Mouse (Mus musculus): ENCODE measurements at regions not wholly inside any gene's neighbourhood (a gene's known extent, or its start where the extent isn't known, plus 50 kb on each side); places are given as distances from the start of the nearest gene placed in this dataset.
"Not testable (repeated sequence)": the region's sequence is repeated elsewhere in the genome, so short reads cannot be mapped to it uniquely, and the experiment has no call there.

GRCm38 (mm10) chr1:80969927-80970326 is 106.8 kb upstream of the Nyap2 start:
- no peak for ATAC-seq

GRCm38 (mm10) chr1:80969194-80969593 is 107.6 kb upstream of the Nyap2 start:
- no peak for TF ChIP-seq CTCF (IDR thresholded peaks at IDR 0.05)
- ATAC-seq (no peak), DNase-seq (ENCODE audit: low read depth, low spot score) (no peak)
- H3K27me3 ChIP-seq = peaks cover 19% of the 10 kb centered on the region
- in situ Hi-C loops (cut with MboI; ENCODE audit: low pct_unique_long_range_greater_than_20kb) = no loop called here
- ChIA-PET POLR2A (no interaction called here), CTCF (no interaction called here)

More at GRCm38 (mm10) chr1:80969927-80970326, 106.8 kb upstream of the Nyap2 start:
- ChIA-PET POLR2A (no interaction called here), CTCF (no interaction called here)
- no peak for TF ChIP-seq CTCF (IDR thresholded peaks at IDR 0.05)
- in situ Hi-C loops (cut with MboI; ENCODE audit: low pct_unique_long_range_greater_than_20kb) = no loop called here
- peaks cover 16% of the 10 kb centered on the region for H3K27me3 ChIP-seq
- no peak for DNase-seq (ENCODE audit: low read depth, low spot score)

GRCm38 (mm10) chr1:80965792-80966191 is 111.0 kb upstream of the Nyap2 start:
- CTCF ChIA-PET = no interaction called here
- no peak for DNase-seq (ENCODE audit: low read depth, low spot score)
- POLR2A ChIA-PET = no interaction called here
- TF ChIP-seq CTCF (IDR thresholded peaks at IDR 0.05) = no peak
- H3K27me3 ChIP-seq = peaks cover 30% of the 10 kb centered on the region
- in situ Hi-C loops (cut with MboI; ENCODE audit: low pct_unique_long_range_greater_than_20kb) = no loop called here
- no peak for ATAC-seq

GRCm38 (mm10) chr1:80964376-80964775 is 112.4 kb upstream of the Nyap2 start:
- no peak for TF ChIP-seq CTCF (IDR thresholded peaks at IDR 0.05)
- CTCF ChIA-PET = no interaction called here
- peaks cover 30% of the 10 kb centered on the region for H3K27me3 ChIP-seq
- POLR2A ChIA-PET = no interaction called here
- ATAC-seq (no peak), DNase-seq (ENCODE audit: low read depth, low spot score) (no peak)
- in situ Hi-C loops (cut with MboI; ENCODE audit: low pct_unique_long_range_greater_than_20kb) = no loop called here

- ATAC-seq = no peak
- no peak for DNase-seq (ENCODE audit: low read depth, low spot score)
- CTCF ChIA-PET = no interaction called here
- H3K27me3 ChIP-seq = peaks cover 33% of the 10 kb centered on the region
- no peak for TF ChIP-seq CTCF (IDR thresholded peaks at IDR 0.05)
- POLR2A ChIA-PET = no interaction called here
- in situ Hi-C loops (cut with MboI; ENCODE audit: low pct_unique_long_range_greater_than_20kb) = no loop called here
These were observed 112.9 kb upstream of the Nyap2 start for GRCm38 (mm10) chr1:80963838-80964237.

- CTCF ChIA-PET = no interaction called here
- POLR2A ChIA-PET = no interaction called here
- in situ Hi-C loops (cut with MboI; ENCODE audit: low pct_unique_long_range_greater_than_20kb) = no loop called here
- ATAC-seq (no peak), DNase-seq (ENCODE audit: low read depth, low spot score) (no peak)
- no peaks in the 10 kb centered on the region for H3K27me3 ChIP-seq
- no peak for TF ChIP-seq CTCF (IDR thresholded peaks at IDR 0.05)
These were observed 126.3 kb upstream of the Nyap2 start for GRCm38 (mm10) chr1:80950406-80950805.

- DNase-seq (ENCODE audit: low read depth, low spot score); in situ Hi-C loops (cut with MboI; ENCODE audit: low pct_unique_long_range_greater_than_20kb); ATAC-seq; CTCF ChIA-PET; POLR2A ChIA-PET; H3K27me3 ChIP-seq: not testable (repeated sequence)
These were observed 130.7 kb upstream of the Nyap2 start for GRCm38 (mm10) chr1:80946049-80946448.

GRCm38 (mm10) chr1:80939372-80939771 is 137.4 kb upstream of the Nyap2 start:
- no peak for ATAC-seq
- H3K27me3 ChIP-seq = peaks cover 6% of the 10 kb centered on the region
- DNase-seq (ENCODE audit: low read depth, low spot score) = no peak
- ChIA-PET POLR2A (interaction anchor here (0.6 kb wide), 1 partner anchor 84 kb away, joined by 3 read pairs; no protein-coding TSS in a partner anchor), CTCF (interaction anchor here (0.7 kb wide), 1 partner anchor 181 kb away, joined by 3 read pairs; no protein-coding TSS in a partner anchor)
- in situ Hi-C loops (cut with MboI; ENCODE audit: low pct_unique_long_range_greater_than_20kb) = no loop called here
- TF ChIP-seq CTCF (IDR thresholded peaks at IDR 0.05) = no peak

- ChIA-PET POLR2A (no interaction called here), CTCF (no interaction called here)
- in situ Hi-C loops (cut with MboI; ENCODE audit: low pct_unique_long_range_greater_than_20kb) = no loop called here
- DNase-seq (ENCODE audit: low read depth, low spot score) (no peak), ATAC-seq (no peak)
- no peaks in the 10 kb centered on the region for H3K27me3 ChIP-seq
- no peak for TF ChIP-seq CTCF (IDR thresholded peaks at IDR 0.05)
These were observed 141.0 kb upstream of the Dock10 start for GRCm38 (mm10) chr1:80899281-80899680.

- no peak for DNase-seq (ENCODE audit: low read depth, low spot score)
- POLR2A ChIA-PET = no interaction called here
- no peak for TF ChIP-seq CTCF (IDR thresholded peaks at IDR 0.05)
- peaks cover 13% of the 10 kb centered on the region for H3K27me3 ChIP-seq
- in situ Hi-C loops (cut with MboI; ENCODE audit: low pct_unique_long_range_greater_than_20kb) = no loop called here
- CTCF ChIA-PET = no interaction called here
- ATAC-seq = no peak
These were observed 116.0 kb upstream of the Dock10 start for GRCm38 (mm10) chr1:80874140-80874849.

GRCm38 (mm10) chr1:80873596-80873995 is 115.3 kb upstream of the Dock10 start:
- TF ChIP-seq CTCF (IDR thresholded peaks at IDR 0.05) = no peak
- ChIA-PET CTCF (no interaction called here), POLR2A (no interaction called here)
- DNase-seq (ENCODE audit: low read depth, low spot score) = no peak
- no peak for ATAC-seq
- H3K27me3 ChIP-seq = peaks cover 13% of the 10 kb centered on the region
- in situ Hi-C loops (cut with MboI; ENCODE audit: low pct_unique_long_range_greater_than_20kb) = no loop called here

GRCm38 (mm10) chr1:80868805-80869204 is 110.5 kb upstream of the Dock10 start:
- DNase-seq (ENCODE audit: low read depth, low spot score) = no peak
- CTCF ChIA-PET = no interaction called here
- POLR2A ChIA-PET = no interaction called here
- ATAC-seq = no peak
- TF ChIP-seq CTCF (IDR thresholded peaks at IDR 0.05) = no peak
- in situ Hi-C loops (cut with MboI; ENCODE audit: low pct_unique_long_range_greater_than_20kb) = no loop called here
- H3K27me3 ChIP-seq = peaks cover 13% of the 10 kb centered on the region
